Mouse (Mus musculus) CH12.LX (cell line): ENCODE measurements at regions not wholly inside any gene's neighbourhood (a gene's known extent, or its start where the extent isn't known, plus 50 kb on each side); places are given as distances from the start of the nearest gene placed in this dataset.

Source experiments
- CHD1 ChIP-seq: IDR thresholded peaks from 2 replicates; pipeline ENCODE4 v1.6.1; 2012; ENCODE audit warnings: low read depth, low read length, improper control_type of control experiment, inconsistent platforms
- CTCF ChIP-seq, 2 experiments: IDR thresholded peaks in 1 of 2; conservative IDR thresholded peaks in 1 of 2; 2 replicates each; pipeline ENCODE4 v1.5.1; 2011 to 2012; ENCODE audit warnings: low read depth in 2 of 2, low read length in 2 of 2, improper control_type of control experiment in 1 of 2, inconsistent platforms in 1 of 2, mild to moderate bottlenecking in 1 of 2, moderate library complexity in 1 of 2
- E2F4 ChIP-seq: IDR thresholded peaks from 2 replicates; pipeline ENCODE4 v1.6.1; 2011; ENCODE audit warnings: low read depth, low read length, improper control_type of control experiment; ENCODE audit not compliant: insufficient replicate concordance
- EP300 ChIP-seq: IDR thresholded peaks from 2 replicates; pipeline ENCODE4 v1.6.1; 2011; ENCODE audit warnings: low read length, improper control_type of control experiment
- GABPA ChIP-seq: IDR thresholded peaks from 2 replicates; pipeline ENCODE4 v1.6.1; 2012; ENCODE audit warnings: low read depth, low read length, improper control_type of control experiment, inconsistent platforms; ENCODE audit not compliant: insufficient replicate concordance
- IRF4 ChIP-seq: IDR thresholded peaks from 2 replicates; pipeline ENCODE4 v1.6.1; 2014; ENCODE audit warnings: low read depth, mild to moderate bottlenecking, inconsistent platforms, low read length, improper control_type of control experiment
- KAT2A ChIP-seq: IDR thresholded peaks from 2 replicates; pipeline ENCODE4 v1.6.1; 2012; ENCODE audit warnings: low read length, improper control_type of control experiment, inconsistent platforms; ENCODE audit not compliant: insufficient replicate concordance
- MEF2A ChIP-seq: IDR thresholded peaks from 2 replicates; pipeline ENCODE4 v1.6.1; 2014; ENCODE audit warnings: low read depth, mild to moderate bottlenecking, inconsistent platforms, low read length, improper control_type of control experiment, borderline replicate concordance
- POLR2A ChIP-seq: IDR thresholded peaks from 2 replicates; pipeline ENCODE4 v1.6.1; 2011; ENCODE audit warnings: low read depth, mild to moderate bottlenecking, improper control_type of control experiment, low read length
- RCOR1 ChIP-seq: conservative IDR thresholded peaks from 2 replicates; pipeline ENCODE4 v1.6.1; 2012; ENCODE audit warnings: low read depth, mild to moderate bottlenecking, inconsistent platforms, low read length, improper control_type of control experiment
- SIN3A ChIP-seq: IDR thresholded peaks from 2 replicates; pipeline ENCODE4 v1.6.1; 2012; ENCODE audit warnings: low read length, improper control_type of control experiment, inconsistent platforms
- ZKSCAN1 ChIP-seq: IDR thresholded peaks from 2 replicates; pipeline ENCODE4 v1.6.1; 2012; ENCODE audit warnings: low read depth, inconsistent platforms, low read length, improper control_type of control experiment, borderline replicate concordance

GRCm38 (mm10) chr13:37176526-37176925 lies 126.5 kb upstream of the F13a1 start:
- no peak for TF ChIP-seq RCOR1
- TF ChIP-seq CTCF (conservative IDR thresholded peaks at IDR 0.05 in 1 of 2, IDR thresholded peaks at IDR 0.05 in 1 of 2; ENCODE audit: low read depth in 2 of 2, low read length in 2 of 2) = no peak
- no peak for TF ChIP-seq EP300
- no peak for TF ChIP-seq POLR2A
- TF ChIP-seq KAT2A = no peak
- no peak for TF ChIP-seq CHD1
- no peak for TF ChIP-seq SIN3A
- no peak for TF ChIP-seq MEF2A
- TF ChIP-seq IRF4 = no peak
- TF ChIP-seq E2F4 = no peak
- no peak for TF ChIP-seq GABPA
- TF ChIP-seq ZKSCAN1 = no peak
